Comparison of ENCODE assay signal across 19 mouse cellular contexts in the genomic region with DNA sequence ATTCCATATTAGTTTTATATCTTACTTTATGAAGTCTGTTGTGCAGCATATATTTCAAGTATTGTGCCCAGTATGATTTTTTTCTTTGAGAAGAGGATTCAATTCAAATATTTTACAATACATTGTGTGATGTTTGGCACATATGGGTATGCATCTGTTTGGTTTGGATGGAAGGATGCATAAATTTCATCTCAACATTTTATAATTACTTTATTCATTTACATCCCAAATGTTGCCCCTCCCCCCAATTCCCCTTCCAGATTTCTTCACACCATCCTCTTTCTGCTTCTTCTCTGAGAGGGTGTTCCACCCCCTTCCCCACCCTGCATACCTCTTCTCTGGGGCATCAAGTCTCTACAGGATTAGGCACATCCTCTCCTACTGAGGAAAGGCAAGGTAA.
"Had no signal": no experiment of that assay in that cellular context is flagged by ENCODE, and none has a peak within 500 bp of the region (broad histone marks: within the 10 kb centered on the region; RNA-seq: fewer than 3 reads in every experiment).

No protein-coding gene starts in this region.

- H3K9ac ChIP-seq: lung, embryonic 14.5 days; midbrain, embryonic 12.5 days; neural tube, embryonic 13.5 days; neural tube, embryonic 15.5 days had no signal

- H3K4me1 ChIP-seq: midbrain, embryonic 10.5 days; midbrain, embryonic 12.5 days; neural tube, embryonic 13.5 days; neural tube, embryonic 15.5 days had no signal

- DNase-seq: lung, adult 18-20 months; lung, embryonic 14.5 days; lung, postnatal 10 days; lung, postnatal 4 days; midbrain, embryonic 14.5 days; retina, postnatal 1 day; right cerebral cortex, adult 18-20 months; right cerebral cortex, postnatal 25 days; right cerebral cortex, postnatal 4 days; spleen, adult 18-20 months; thymus, adult 18-20 months; thymus, postnatal 14 days; thymus, postnatal 36 days had no signal

- H3K27ac ChIP-seq: midbrain, embryonic 10.5 days; midbrain, embryonic 12.5 days; neural tube, embryonic 13.5 days; neural tube, embryonic 15.5 days had no signal

- ATAC-seq: midbrain, embryonic 16.5 days had no signal

- H3K4me3 ChIP-seq: midbrain, embryonic 10.5 days; midbrain, embryonic 12.5 days; myocyte; neural tube, embryonic 13.5 days; neural tube, embryonic 15.5 days had no signal

- H3K27me3 ChIP-seq: midbrain, embryonic 12.5 days; neural tube, embryonic 13.5 days; neural tube, embryonic 15.5 days had no signal

- H3K4me2 ChIP-seq: lung, embryonic 14.5 days; midbrain, embryonic 12.5 days; neural tube, embryonic 13.5 days; neural tube, embryonic 15.5 days had no signal

- H3K9me3 ChIP-seq: midbrain, embryonic 10.5 days; midbrain, embryonic 12.5 days; neural tube, embryonic 13.5 days; neural tube, embryonic 15.5 days had no signal

- H3K36me3 ChIP-seq: midbrain, embryonic 10.5 days; midbrain, embryonic 12.5 days; neural tube, embryonic 13.5 days; neural tube, embryonic 15.5 days had no signal
